Mouse (Mus musculus) thymus, adult 2 months (tissue): ENCODE results near the gene Pld3.

ENCODE experiments used
- CTCF ChIP-seq: fragments of 200-500 bp; IDR thresholded peaks from 2 replicates; pipeline ENCODE4 v1.5.1; 2012; ENCODE audit warnings: mild to moderate bottlenecking, control low read depth, low read length, moderate library complexity, borderline replicate concordance; ENCODE audit not compliant: control insufficient read depth, poor library complexity, insufficient read depth; ENCODE audit errors: extremely low read depth
- POLR2A ChIP-seq: fragments of 200-500 bp; IDR thresholded peaks from 2 replicates; pipeline ENCODE4 v1.6.1; 2012; ENCODE audit warnings: mild to moderate bottlenecking, low read length, control low read depth, moderate library complexity; ENCODE audit not compliant: control insufficient read depth, poor library complexity, insufficient read depth; ENCODE audit errors: extremely low read depth

GRCm38 (mm10) chr7:27510809-27511208 lies 42.2 kb downstream of the Pld3 start:
- no peak for TF ChIP-seq CTCF
- no peak for TF ChIP-seq POLR2A
